Mouse (Mus musculus): ENCODE measurements at regions not wholly inside any gene's neighbourhood (a gene's known extent, or its start where the extent isn't known, plus 50 kb on each side); places are given as distances from the start of the nearest gene placed in this dataset.
A peak's percentile ranks its signal among the peaks of the same experiment; 100 is the strongest.

- Histone ChIP-seq H3K4me1 (ENCODE audit: control insufficient read depth in 2 of 2, insufficient read depth in 2 of 2, low read length in 2 of 2) (peaks cover 10 to 15% of the 10 kb centered on the region in 2 experiments; a peak in 3 of 4 replicates), H3K36me3 (ENCODE audit: control insufficient read depth, insufficient read depth, low read length) (no peaks in the 10 kb centered on the region), H3K4me3 (ENCODE audit: control insufficient read depth in 1 of 2, insufficient read depth in 1 of 2, low read depth in 1 of 2, low read length in 2 of 2) (peak overlapping the region; percentile 38), H3K9me3 (ENCODE audit: control insufficient read depth, low read length) (no peaks in the 10 kb centered on the region), H3K9ac (ENCODE audit: low read length) (peak overlapping the region; percentile 71), H3K27ac (replicated peaks in 1 of 2; ENCODE audit: control insufficient read depth in 1 of 2, insufficient read depth in 1 of 2, low read depth in 2 of 2, low read length in 2 of 2) (peak overlapping the region; percentile 78 to 90), H3K27me3 (ENCODE audit: control insufficient read depth, insufficient read depth, low read length) (no peaks in the 10 kb centered on the region), H3K4me2 (ENCODE audit: low read length) (peak overlapping the region; percentile 81)
- under 1% methylated on average over 22 of the region's 22 CpGs for WGBS
- peak; percentile 84 for ATAC-seq (ENCODE audit: insufficient number of reproducible peaks, insufficient read depth, low FRiP score, low read depth)
Measured at GRCm38 (mm10) chr9:41735448-41736233, 388.5 kb downstream of the Sorl1 start.

- no peak for ATAC-seq (ENCODE audit: insufficient number of reproducible peaks, insufficient read depth, low FRiP score, low read depth)
- 21% methylated on average over 8 of the region's 8 CpGs for WGBS
- Histone ChIP-seq H3K27ac (replicated peaks in 1 of 2; ENCODE audit: control insufficient read depth in 1 of 2, insufficient read depth in 1 of 2, low read depth in 2 of 2, low read length in 2 of 2) (peak overlapping the region; percentile 78 to 90), H3K4me1 (ENCODE audit: control insufficient read depth in 2 of 2, insufficient read depth in 2 of 2, low read length in 2 of 2) (peaks cover 10 to 15% of the 10 kb centered on the region in 2 experiments; a peak in 3 of 4 replicates), H3K4me2 (ENCODE audit: low read length) (peak overlapping the region; percentile 81), H3K9me3 (ENCODE audit: control insufficient read depth, low read length) (no peaks in the 10 kb centered on the region), H3K4me3 (ENCODE audit: control insufficient read depth in 1 of 2, insufficient read depth in 1 of 2, low read depth in 1 of 2, low read length in 2 of 2) (peak overlapping the region in 1 of 2 experiments; percentile 38; a peak in 1 of 4 replicates), H3K27me3 (ENCODE audit: control insufficient read depth, insufficient read depth, low read length) (no peaks in the 10 kb centered on the region), H3K9ac (ENCODE audit: low read length) (peak overlapping the region; percentile 71), H3K36me3 (ENCODE audit: control insufficient read depth, insufficient read depth, low read length) (no peaks in the 10 kb centered on the region)
Measured at GRCm38 (mm10) chr9:41734925-41735447, 389.1 kb downstream of the Sorl1 start.

GRCm38 (mm10) chr9:41721609-41722008 lies 402.5 kb downstream of the Sorl1 start:
- Histone ChIP-seq H3K27me3 (ENCODE audit: control insufficient read depth, insufficient read depth, low read length) (no peaks in the 10 kb centered on the region), H3K27ac (replicated peaks in 1 of 2; ENCODE audit: control insufficient read depth in 1 of 2, insufficient read depth in 1 of 2, low read depth in 2 of 2, low read length in 2 of 2) (no peak overlapping the region), H3K4me2 (ENCODE audit: low read length) (no peak overlapping the region), H3K9ac (ENCODE audit: low read length) (no peak overlapping the region), H3K36me3 (ENCODE audit: control insufficient read depth, insufficient read depth, low read length) (no peaks in the 10 kb centered on the region), H3K4me1 (ENCODE audit: control insufficient read depth in 2 of 2, insufficient read depth in 2 of 2, low read length in 2 of 2) (no peaks in the 10 kb centered on the region), H3K9me3 (ENCODE audit: control insufficient read depth, low read length) (no peaks in the 10 kb centered on the region), H3K4me3 (ENCODE audit: control insufficient read depth in 1 of 2, insufficient read depth in 1 of 2, low read depth in 1 of 2, low read length in 2 of 2) (no peak overlapping the region)
- ATAC-seq (ENCODE audit: insufficient number of reproducible peaks, insufficient read depth, low FRiP score, low read depth) = no peak
- WGBS = 64% methylated on average over 4 of the region's 4 CpGs

GRCm38 (mm10) chr9:41715231-41715630 lies 408.9 kb downstream of the Sorl1 start:
- H3K27ac ChIP-seq (replicated peaks in 1 of 2; ENCODE audit: control insufficient read depth in 1 of 2, insufficient read depth in 1 of 2, low read depth in 2 of 2, low read length in 2 of 2) = no peak overlapping the region
- H3K4me2 ChIP-seq (ENCODE audit: low read length) = no peak overlapping the region
- H3K9ac ChIP-seq (ENCODE audit: low read length) = no peak overlapping the region
- H3K27me3 ChIP-seq (ENCODE audit: control insufficient read depth, insufficient read depth, low read length) = no peaks in the 10 kb centered on the region
- no peaks in the 10 kb centered on the region for H3K4me1 ChIP-seq (ENCODE audit: control insufficient read depth in 2 of 2, insufficient read depth in 2 of 2, low read length in 2 of 2)
- no peak for ATAC-seq (ENCODE audit: insufficient number of reproducible peaks, insufficient read depth, low FRiP score, low read depth)
- H3K36me3 ChIP-seq (ENCODE audit: control insufficient read depth, insufficient read depth, low read length) = no peaks in the 10 kb centered on the region
- no peaks in the 10 kb centered on the region for H3K9me3 ChIP-seq (ENCODE audit: control insufficient read depth, low read length)
- H3K4me3 ChIP-seq (ENCODE audit: control insufficient read depth in 1 of 2, insufficient read depth in 1 of 2, low read depth in 1 of 2, low read length in 2 of 2) = no peak overlapping the region

- Histone ChIP-seq H3K27ac (replicated peaks in 1 of 2; ENCODE audit: control insufficient read depth in 1 of 2, insufficient read depth in 1 of 2, low read depth in 2 of 2, low read length in 2 of 2) (no peak overlapping the region), H3K9ac (ENCODE audit: low read length) (no peak overlapping the region), H3K27me3 (ENCODE audit: control insufficient read depth, insufficient read depth, low read length) (no peaks in the 10 kb centered on the region)
Measured at GRCm38 (mm10) chr9:41705972-41706371, 418.1 kb downstream of the Sorl1 start.

GRCm38 (mm10) chr9:41705461-41705903 lies 418.6 kb downstream of the Sorl1 start:
- WGBS = 60% methylated on average over 8 of the region's 8 CpGs
- no peak for ATAC-seq (ENCODE audit: insufficient number of reproducible peaks, insufficient read depth, low FRiP score, low read depth)
- H3K27me3 ChIP-seq (ENCODE audit: control insufficient read depth, insufficient read depth, low read length) = no peaks in the 10 kb centered on the region
- H3K9ac ChIP-seq (ENCODE audit: low read length) = no peak overlapping the region
- H3K4me2 ChIP-seq (ENCODE audit: low read length) = no peak overlapping the region
- no peaks in the 10 kb centered on the region for H3K9me3 ChIP-seq (ENCODE audit: control insufficient read depth, low read length)
- no peak overlapping the region for H3K4me3 ChIP-seq (ENCODE audit: control insufficient read depth in 1 of 2, insufficient read depth in 1 of 2, low read depth in 1 of 2, low read length in 2 of 2)
- H3K4me1 ChIP-seq (ENCODE audit: control insufficient read depth in 2 of 2, insufficient read depth in 2 of 2, low read length in 2 of 2) = peaks cover 3 to 4% of the 10 kb centered on the region in 2 experiments; a peak in 3 of 4 replicates
- H3K27ac ChIP-seq (replicated peaks in 1 of 2; ENCODE audit: control insufficient read depth in 1 of 2, insufficient read depth in 1 of 2, low read depth in 2 of 2, low read length in 2 of 2) = no peak overlapping the region
- no peaks in the 10 kb centered on the region for H3K36me3 ChIP-seq (ENCODE audit: control insufficient read depth, insufficient read depth, low read length)

More at GRCm38 (mm10) chr9:41705972-41706371, 418.1 kb downstream of the Sorl1 start:
- ATAC-seq (ENCODE audit: insufficient number of reproducible peaks, insufficient read depth, low FRiP score, low read depth) = no peak
- Histone ChIP-seq H3K4me2 (ENCODE audit: low read length) (no peak overlapping the region), H3K36me3 (ENCODE audit: control insufficient read depth, insufficient read depth, low read length) (no peaks in the 10 kb centered on the region), H3K4me1 (ENCODE audit: control insufficient read depth in 2 of 2, insufficient read depth in 2 of 2, low read length in 2 of 2) (no peaks in the 10 kb centered on the region; a peak in 1 of 4 replicates), H3K4me3 (ENCODE audit: control insufficient read depth in 1 of 2, insufficient read depth in 1 of 2, low read depth in 1 of 2, low read length in 2 of 2) (no peak overlapping the region), H3K9me3 (ENCODE audit: control insufficient read depth, low read length) (no peaks in the 10 kb centered on the region)

GRCm38 (mm10) chr9:41703091-41703490 lies 421.0 kb downstream of the Sorl1 start:
- H3K9me3 ChIP-seq (ENCODE audit: control insufficient read depth, low read length) = no peaks in the 10 kb centered on the region
- H3K4me3 ChIP-seq (ENCODE audit: control insufficient read depth in 1 of 2, insufficient read depth in 1 of 2, low read depth in 1 of 2, low read length in 2 of 2) = no peak overlapping the region
- ATAC-seq (ENCODE audit: insufficient number of reproducible peaks, insufficient read depth, low FRiP score, low read depth) = no peak
- H3K4me2 ChIP-seq (ENCODE audit: low read length) = no peak overlapping the region
- WGBS = 76% methylated on average over 6 of the region's 6 CpGs
- no peaks in the 10 kb centered on the region for H3K27me3 ChIP-seq (ENCODE audit: control insufficient read depth, insufficient read depth, low read length)
- H3K36me3 ChIP-seq (ENCODE audit: control insufficient read depth, insufficient read depth, low read length) = no peaks in the 10 kb centered on the region
- no peak overlapping the region for H3K27ac ChIP-seq (replicated peaks in 1 of 2; ENCODE audit: control insufficient read depth in 1 of 2, insufficient read depth in 1 of 2, low read depth in 2 of 2, low read length in 2 of 2)
- no peak overlapping the region for H3K9ac ChIP-seq (ENCODE audit: low read length)
- peaks cover 3 to 4% of the 10 kb centered on the region in 2 experiments; a peak in 3 of 4 replicates for H3K4me1 ChIP-seq (ENCODE audit: control insufficient read depth in 2 of 2, insufficient read depth in 2 of 2, low read length in 2 of 2)

Data from heart, embryonic 14.5 days (tissue).